Mouse (Mus musculus) heart, adult 18-20 months (tissue): Measurements from ENCODE around the gene Gm20662. TPM values are rescaled to one million over a fixed set of nuclear protein-coding genes. Genes with fewer than 3 reads are reported as not detected.

Experiments used
- DNase-seq, 2 experiments: peaks; one replicate each; pipeline ENCODE4 v3.0.0; 2021 to 2022; ENCODE audit warnings: mixed read lengths in 1 of 2
- total RNA-seq, 2 experiments: library from RNA; stranded (reverse); gene quantifications; 2 replicates each; pipeline ENCODE4 v1.2.3; 2021

Gm20662 gene
- total RNA-seq, 2 experiments from 2014 or later, result 1.1 to 1.4 TPM

GRCm38 (mm10) chr9:108053665-108054225 is 57.6 kb downstream of the Gm20662 start:
- no peak for DNase-seq

- DNase-seq, result no peak
Measured at GRCm38 (mm10) chr9:108054331-108055040, 58.3 kb downstream of the Gm20662 start.

GRCm38 (mm10) chr9:108055061-108055460 is 58.9 kb downstream of the Gm20662 start:
- no peak for DNase-seq

GRCm38 (mm10) chr9:108055661-108056237 is 59.6 kb downstream of the Gm20662 start:
- DNase-seq, result no peak

GRCm38 (mm10) chr9:108056361-108057261 is 60.5 kb downstream of the Gm20662 start:
- no peak for DNase-seq

- peak; percentile 62 to 65 for DNase-seq
Measured at GRCm38 (mm10) chr9:108057262-108057562, 61.1 kb downstream of the Gm20662 start.

GRCm38 (mm10) chr9:108058291-108058690 is 62.1 kb downstream of the Gm20662 start:
- no peak for DNase-seq

GRCm38 (mm10) chr9:108062142-108062541 is 66.0 kb downstream of the Gm20662 start:
- no peak for DNase-seq

- DNase-seq, result no peak
Measured at GRCm38 (mm10) chr9:108063361-108063760, 67.2 kb downstream of the Gm20662 start.

GRCm38 (mm10) chr9:108065491-108066011 is 69.4 kb downstream of the Gm20662 start:
- DNase-seq, result peak; percentile 58 to 75

GRCm38 (mm10) chr9:108067199-108067598 is 71.0 kb downstream of the Gm20662 start:
- DNase-seq, result no peak

- DNase-seq, result peak; percentile 86 to 94
Measured at GRCm38 (mm10) chr9:108067900-108068299, 71.8 kb downstream of the Gm20662 start.

- no peak for DNase-seq
Measured at GRCm38 (mm10) chr9:108069007-108069406, 72.9 kb downstream of the Gm20662 start.

GRCm38 (mm10) chr9:108069529-108069928 is 73.4 kb downstream of the Gm20662 start:
- DNase-seq, result no peak

- no peak for DNase-seq
Measured at GRCm38 (mm10) chr9:108071801-108072200, 75.7 kb downstream of the Gm20662 start.

GRCm38 (mm10) chr9:108072481-108072924 is 76.4 kb downstream of the Gm20662 start:
- no peak for DNase-seq

GRCm38 (mm10) chr9:108073141-108073930 is 77.2 kb downstream of the Gm20662 start:
- DNase-seq, result peak in 1 of 2 experiments; percentile 57

GRCm38 (mm10) chr9:108080168-108080567 is 84.0 kb downstream of the Gm20662 start, which contains the start of gene Mst1:
Gene Mst1, plus strand, starts transcription at chr9:108080436.
- no peak for DNase-seq

GRCm38 (mm10) chr9:108082549-108082948 is 86.4 kb downstream of the Gm20662 start:
- DNase-seq, result no peak

- no peak for DNase-seq
Measured at GRCm38 (mm10) chr9:108082988-108083431, 86.9 kb downstream of the Gm20662 start, which contains the start of gene Rnf123. Gene Rnf123, minus strand, starts transcription at chr9:108083346.

- DNase-seq, result no peak
Measured at GRCm38 (mm10) chr9:108083561-108083960, 87.4 kb downstream of the Gm20662 start.
